Mouse (Mus musculus) myocyte (in vitro differentiated cells): Measurements from ENCODE around the gene Olfr169.
"Not testable (repeated sequence)": the region's sequence is repeated elsewhere in the genome, so short reads cannot be mapped to it uniquely, and the experiment has no call there.

ENCODE experiments used
- CEBPB ChIP-seq: IDR thresholded peaks from 2 replicates; pipeline ENCODE4 v1.6.1; 2011; ENCODE audit warnings: mild to moderate bottlenecking, moderate library complexity; ENCODE audit not compliant: poor library complexity, insufficient read depth, severe bottlenecking
- E2F4 ChIP-seq: IDR thresholded peaks from one replicate; pipeline ENCODE4 v1.6.1; 2011; ENCODE audit warnings: mild to moderate bottlenecking, control low read depth, moderate library complexity; ENCODE audit not compliant: insufficient read depth
- MAX ChIP-seq: IDR thresholded peaks from one replicate; pipeline ENCODE4 v1.6.1; 2011; ENCODE audit warnings: low read depth, mild to moderate bottlenecking, control low read depth
- MYOD1 ChIP-seq, 3 experiments: IDR thresholded peaks; one replicate each; pipeline ENCODE4 v1.6.1; 2011; ENCODE audit warnings: control low read depth in 2 of 3, low read depth in 2 of 3, mild to moderate bottlenecking in 2 of 3, moderate library complexity in 1 of 3; ENCODE audit not compliant: insufficient read length in 2 of 3, control insufficient read depth in 1 of 3
- MYOG ChIP-seq, 3 experiments: IDR thresholded peaks; one replicate each; pipeline ENCODE4 v1.6.1; 2011; ENCODE audit warnings: control low read depth in 2 of 3, low read depth in 2 of 3, mild to moderate bottlenecking in 2 of 3; ENCODE audit not compliant: insufficient read length in 2 of 3, control insufficient read depth in 1 of 3, insufficient read depth in 1 of 3
- POLR2A ChIP-seq: IDR thresholded peaks from one replicate; pipeline ENCODE4 v1.6.1; 2011; ENCODE audit warnings: low read depth, mild to moderate bottlenecking, control low read depth, moderate library complexity; ENCODE audit not compliant: insufficient read length
- POLR2AphosphoS2 ChIP-seq: IDR thresholded peaks from one replicate; pipeline ENCODE4 v1.6.1; 2011; ENCODE audit warnings: low read depth, control low read depth; ENCODE audit not compliant: insufficient read length
- REST ChIP-seq: IDR thresholded peaks from one replicate; pipeline ENCODE4 v1.6.1; 2011; ENCODE audit warnings: mild to moderate bottlenecking, control low read depth, moderate library complexity; ENCODE audit not compliant: insufficient read depth, insufficient read length
- SRF ChIP-seq: IDR thresholded peaks from one replicate; pipeline ENCODE4 v1.6.1; 2011; ENCODE audit warnings: low read depth; ENCODE audit not compliant: control insufficient read depth, insufficient read length
- TCF12 ChIP-seq: IDR thresholded peaks from one replicate; pipeline ENCODE4 v1.6.1; 2011; ENCODE audit warnings: mild to moderate bottlenecking, control low read depth; ENCODE audit not compliant: poor library complexity, insufficient read depth, severe bottlenecking
- USF1 ChIP-seq: IDR thresholded peaks from one replicate; pipeline ENCODE4 v1.6.1; 2011; ENCODE audit warnings: low read depth, mild to moderate bottlenecking, control low read depth, moderate library complexity

- not testable (repeated sequence) for TF ChIP-seq POLR2A; USF1; REST; MYOG (IDR thresholded peaks at IDR 0.05; ENCODE audit: control insufficient read depth in 1 of 3, insufficient read depth in 1 of 3, insufficient read length in 2 of 3, low read depth in 2 of 3); CEBPB; E2F4; TCF12; SRF; MYOD1 (IDR thresholded peaks at IDR 0.05; ENCODE audit: control insufficient read depth in 1 of 3, insufficient read length in 2 of 3, low read depth in 2 of 3); POLR2AphosphoS2; MAX
These were observed 40.2 kb upstream of the Olfr169 start, which contains the start of gene Olfr170 for GRCm38 (mm10) chr16:19611782-19612181.
